Mouse (Mus musculus) midbrain, embryonic 13.5 days (tissue): ENCODE results near the gene Aldh2. TPM values are rescaled to one million over a fixed set of nuclear protein-coding genes. Genes with fewer than 3 reads are reported as not detected.
"Not testable (repeated sequence)": the region's sequence is repeated elsewhere in the genome, so short reads cannot be mapped to it uniquely, and the experiment has no call there.

Source experiments
- ATAC-seq: fragments of 200-750 bp; cut with Nextera tagmentation; 2 replicates; pipeline ENCODE4 v1.8.0; 2017; ENCODE audit warnings: mild to moderate bottlenecking, moderate TSS enrichment, moderate library complexity
- H3K27ac ChIP-seq: fragments of 300-500 bp; sonication (generic); 2 replicates; pipeline ENCODE4 v1.5.1; 2015; ENCODE audit warnings: inconsistent platforms, mild to moderate bottlenecking, moderate library complexity
- H3K27me3 ChIP-seq: fragments of 300-500 bp; sonication (generic); 2 replicates; pipeline ENCODE4 v1.6.1; 2015; ENCODE audit warnings: mild to moderate bottlenecking, inconsistent platforms
- H3K36me3 ChIP-seq: fragments of 300-500 bp; sonication (generic); 2 replicates; pipeline ENCODE4 v1.6.1; 2015; ENCODE audit warnings: mild to moderate bottlenecking, inconsistent platforms
- H3K4me1 ChIP-seq: fragments of 300-500 bp; sonication (generic); replicated peaks from 2 replicates; pipeline ENCODE4 v1.6.1; 2015; ENCODE audit warnings: inconsistent platforms
- H3K4me2 ChIP-seq: fragments of 300-500 bp; sonication (generic); replicated peaks from 2 replicates; pipeline ENCODE4 v1.6.1; 2015; ENCODE audit warnings: moderate library complexity, mild to moderate bottlenecking, inconsistent platforms
- H3K4me3 ChIP-seq: fragments of 300-500 bp; sonication (generic); replicated peaks from 2 replicates; pipeline ENCODE4 v1.5.1; 2015; ENCODE audit warnings: mild to moderate bottlenecking, inconsistent platforms
- H3K9ac ChIP-seq: fragments of 300-500 bp; sonication (generic); replicated peaks from 2 replicates; pipeline ENCODE4 v1.6.1; 2015; ENCODE audit warnings: mild to moderate bottlenecking, inconsistent platforms
- H3K9me3 ChIP-seq: fragments of 300-500 bp; sonication (generic); 2 replicates; pipeline ENCODE4 v1.6.1; 2016; ENCODE audit warnings: mild to moderate bottlenecking, inconsistent platforms
- WGBS: fragments of 180-500 bp; shearing (Covaris S2); methylation state at CpG from one replicate; pipeline ENCODE4 v1.1.7; 2015; 5-methylcytosine and 5-hydroxymethylcytosine counted together
- polyA plus RNA-seq: library from polyadenylated mRNA; unstranded; fragments of >200 nt; fragmentation: Nextera tagmentation; extraction: Ambion mirVana; gene quantifications from 2 replicates; pipeline ENCODE4 v1.2.1, GENCODE M21; 2015

Gene Aldh2
- polyA plus RNA-seq, 1 experiment from 2014 or later = 92.3 TPM

- ATAC-seq = no peak
- Histone ChIP-seq H3K9ac (no peak overlapping the region), H3K27me3 (no peaks in the 10 kb centered on the region), H3K27ac (no peak overlapping the region), H3K4me2 (no peak overlapping the region), H3K9me3 (no peaks in the 10 kb centered on the region), H3K4me1 (no peaks in the 10 kb centered on the region), H3K4me3 (no peak overlapping the region), H3K36me3 (no peaks in the 10 kb centered on the region)
- WGBS = 90% methylated on average over 6 of the region's 6 CpGs
Observed at GRCm38 (mm10) chr5:121612036-121612435, 18.4 kb upstream of the Aldh2 start.

GRCm38 (mm10) chr5:121609556-121610135 is 16.0 kb upstream of the Aldh2 start:
- H3K9me3 ChIP-seq, H3K4me3 ChIP-seq, H3K27me3 ChIP-seq, H3K36me3 ChIP-seq, H3K4me1 ChIP-seq, H3K27ac ChIP-seq, ATAC-seq, H3K9ac ChIP-seq, H3K4me2 ChIP-seq: not testable (repeated sequence)
- WGBS = 59% methylated on average over 8 of the region's 8 CpGs

GRCm38 (mm10) chr5:121606151-121606550 is 12.5 kb upstream of the Aldh2 start:
- peaks cover 6% of the 10 kb centered on the region; the same call in 1 of the 2 replicates for H3K4me1 ChIP-seq
- no peaks in the 10 kb centered on the region for H3K36me3 ChIP-seq
- H3K4me3 ChIP-seq = no peak overlapping the region
- ATAC-seq = no peak
- H3K27me3 ChIP-seq = no peaks in the 10 kb centered on the region
- H3K4me2 ChIP-seq = no peak overlapping the region
- H3K9ac ChIP-seq = no peak overlapping the region
- 3% methylated on average over 2 of the region's 2 CpGs for WGBS
- H3K27ac ChIP-seq = no peak overlapping the region
- no peaks in the 10 kb centered on the region for H3K9me3 ChIP-seq

- not testable (repeated sequence) for H3K9ac ChIP-seq, H3K36me3 ChIP-seq, H3K27me3 ChIP-seq, ATAC-seq, H3K27ac ChIP-seq, H3K4me1 ChIP-seq, H3K9me3 ChIP-seq, H3K4me3 ChIP-seq, H3K4me2 ChIP-seq
- WGBS = 77% methylated on average over 1 of the region's 1 CpGs
Observed at GRCm38 (mm10) chr5:121603815-121604214, 10.2 kb upstream of the Aldh2 start.

- no peaks in the 10 kb centered on the region for H3K36me3 ChIP-seq
- no peak overlapping the region for H3K27ac ChIP-seq
- no peak overlapping the region for H3K9ac ChIP-seq
- H3K27me3 ChIP-seq = peaks cover 5% of the 10 kb centered on the region; the same call in 1 of the 2 replicates
- H3K9me3 ChIP-seq = no peaks in the 10 kb centered on the region
- 34% methylated on average over 9 of the region's 9 CpGs for WGBS
- no peak for ATAC-seq
- no peak overlapping the region for H3K4me3 ChIP-seq
- H3K4me2 ChIP-seq = no peak overlapping the region
- peaks cover 6% of the 10 kb centered on the region; the same call in 1 of the 2 replicates for H3K4me1 ChIP-seq
Observed at GRCm38 (mm10) chr5:121601547-121602299, 8.1 kb upstream of the Aldh2 start.

- H3K4me2 ChIP-seq = no peak overlapping the region
- no peaks in the 10 kb centered on the region for H3K9me3 ChIP-seq
- 69% methylated on average over 13 of the region's 13 CpGs for WGBS
- H3K4me1 ChIP-seq = peaks cover 13% of the 10 kb centered on the region
- no peak overlapping the region for H3K9ac ChIP-seq
- peaks cover 5% of the 10 kb centered on the region; the same call in 1 of the 2 replicates for H3K27me3 ChIP-seq
- H3K27ac ChIP-seq = no peak overlapping the region
- H3K4me3 ChIP-seq = no peak overlapping the region
- no peaks in the 10 kb centered on the region for H3K36me3 ChIP-seq
- no peak for ATAC-seq
Observed at GRCm38 (mm10) chr5:121598871-121599610, 5.4 kb upstream of the Aldh2 start.

GRCm38 (mm10) chr5:121597991-121598537 is 4.4 kb upstream of the Aldh2 start:
- H3K9ac ChIP-seq = no peak overlapping the region
- H3K4me1 ChIP-seq = peaks cover 18% of the 10 kb centered on the region
- H3K9me3 ChIP-seq = no peaks in the 10 kb centered on the region
- WGBS = 84% methylated on average over 7 of the region's 7 CpGs
- peaks cover 5% of the 10 kb centered on the region; the same call in 1 of the 2 replicates for H3K27me3 ChIP-seq
- no peak overlapping the region for H3K27ac ChIP-seq
- no peaks in the 10 kb centered on the region for H3K36me3 ChIP-seq
- no peak overlapping the region for H3K4me3 ChIP-seq
- H3K4me2 ChIP-seq = no peak overlapping the region
- no peak for ATAC-seq

- no peak overlapping the region for H3K9ac ChIP-seq
- H3K4me2 ChIP-seq = no peak overlapping the region
- ATAC-seq = no peak
- no peak overlapping the region for H3K4me3 ChIP-seq
- 77% methylated on average over 4 of the region's 4 CpGs for WGBS
- no peak overlapping the region for H3K27ac ChIP-seq
- peaks cover 25% of the 10 kb centered on the region for H3K4me1 ChIP-seq
- peaks cover 8% of the 10 kb centered on the region for H3K27me3 ChIP-seq
- H3K36me3 ChIP-seq = no peaks in the 10 kb centered on the region
- no peaks in the 10 kb centered on the region for H3K9me3 ChIP-seq
Observed at GRCm38 (mm10) chr5:121597332-121597731, 3.7 kb upstream of the Aldh2 start.

- no peaks in the 10 kb centered on the region for H3K36me3 ChIP-seq
- H3K27ac ChIP-seq = no peak overlapping the region
- peaks cover 8% of the 10 kb centered on the region for H3K27me3 ChIP-seq
- no peak overlapping the region for H3K4me2 ChIP-seq
- no peaks in the 10 kb centered on the region for H3K9me3 ChIP-seq
- H3K4me3 ChIP-seq = no peak overlapping the region
- 83% methylated on average over 6 of the region's 6 CpGs for WGBS
- no peak overlapping the region for H3K9ac ChIP-seq
- H3K4me1 ChIP-seq = peaks cover 21% of the 10 kb centered on the region
- ATAC-seq = no peak
Observed at GRCm38 (mm10) chr5:121596226-121596625, 2.6 kb upstream of the Aldh2 start.

GRCm38 (mm10) chr5:121595758-121596157 is 2.1 kb upstream of the Aldh2 start:
- no peaks in the 10 kb centered on the region for H3K36me3 ChIP-seq
- peaks cover 8% of the 10 kb centered on the region for H3K27me3 ChIP-seq
- no peak for ATAC-seq
- 81% methylated on average over 6 of the region's 6 CpGs for WGBS
- H3K4me3 ChIP-seq = no peak overlapping the region
- no peak overlapping the region for H3K27ac ChIP-seq
- H3K9ac ChIP-seq = no peak overlapping the region
- H3K9me3 ChIP-seq = no peaks in the 10 kb centered on the region
- peaks cover 21% of the 10 kb centered on the region for H3K4me1 ChIP-seq
- H3K4me2 ChIP-seq = no peak overlapping the region

- no peak for ATAC-seq
- H3K36me3 ChIP-seq = no peaks in the 10 kb centered on the region
Observed at GRCm38 (mm10) chr5:121594714-121595313, 1.2 kb upstream of the Aldh2 start.

More at GRCm38 (mm10) chr5:121594714-121595313, 1.2 kb upstream of the Aldh2 start:
- WGBS = 91% methylated on average over 6 of the region's 6 CpGs
- Histone ChIP-seq H3K4me2 (no peak overlapping the region), H3K4me3 (no peak overlapping the region), H3K9me3 (no peaks in the 10 kb centered on the region), H3K9ac (no peak overlapping the region), H3K27ac (no peak overlapping the region), H3K27me3 (peaks cover 8% of the 10 kb centered on the region), H3K4me1 (peaks cover 21% of the 10 kb centered on the region)
